Mouse (Mus musculus) naive thymus-derived CD4-positive, alpha-beta T cell, adult 2 months (primary cell): ENCODE data around the gene Baiap3.
A peak's percentile ranks its signal among the peaks of the same experiment; 100 is the strongest.

ENCODE experiments used
- DNase-seq: peaks from one replicate; pipeline ENCODE4 v3.0.0-alpha.2; 2011; ENCODE audit warnings: low read depth

The Baiap3 gene

DNA sequence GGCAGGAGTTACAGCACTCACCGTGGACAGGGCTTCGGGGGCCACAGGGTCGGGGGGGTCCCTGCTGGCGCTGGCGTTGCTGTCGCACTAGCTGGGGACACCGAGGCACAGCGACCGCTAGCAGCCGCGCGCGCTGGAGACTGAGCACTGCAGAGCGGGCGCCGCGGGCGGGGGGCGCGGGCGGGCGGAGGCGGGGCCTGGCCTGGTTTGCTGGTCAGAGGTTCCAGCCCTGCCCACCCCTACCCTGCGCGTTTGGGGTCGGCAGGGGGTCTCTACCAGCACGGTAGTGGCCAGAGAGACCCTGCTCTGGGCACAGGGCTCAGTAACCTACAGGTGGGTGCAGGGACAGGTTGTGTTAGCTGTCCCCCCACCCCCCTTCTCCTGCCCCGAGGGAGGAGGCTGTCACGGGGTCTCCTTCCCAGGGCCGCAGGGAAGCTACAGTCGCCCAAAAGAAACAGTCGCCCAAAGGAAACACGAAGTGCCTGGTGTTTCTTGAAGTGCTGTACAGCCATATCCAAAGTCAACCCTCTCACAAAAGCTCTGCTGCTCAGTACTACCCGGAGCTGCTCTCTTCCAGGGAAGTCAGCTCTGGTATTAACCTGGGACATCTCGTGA lies at the start of gene Baiap3:
TSS of gene Baiap3 (minus strand) at position 225 of the 615 bp plus-strand sequence.
- peak; percentile 42 for DNase-seq

DNA sequence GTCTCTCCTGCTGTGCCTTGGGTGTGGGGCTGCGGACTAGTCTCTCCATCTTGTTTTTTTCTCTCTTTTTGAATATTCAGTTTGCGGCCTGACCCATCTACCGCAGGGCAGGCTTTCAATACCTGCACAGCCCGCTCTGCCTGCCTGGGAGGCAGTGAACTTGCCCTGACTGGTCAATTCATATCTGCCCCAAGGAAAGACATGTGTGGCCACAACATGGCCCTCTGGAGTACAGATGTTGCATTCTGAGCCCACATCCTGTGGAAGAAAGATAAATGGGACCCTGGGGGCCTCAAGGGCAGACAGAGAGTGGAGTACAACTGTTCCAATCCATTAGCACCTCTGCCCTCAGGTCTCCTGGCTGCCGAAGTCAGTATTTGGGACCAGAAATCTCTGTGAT lies 41.9 kb upstream of the Baiap3 start, which contains the start of gene Prss34:
TSS of gene Prss34 (plus strand) at position 301 of the 400 bp plus-strand sequence.
- DNase-seq, result no peak

GRCm38 (mm10) chr17:25294111-25294510 lies 37.9 kb upstream of the Baiap3 start:
- no peak for DNase-seq

DNA sequence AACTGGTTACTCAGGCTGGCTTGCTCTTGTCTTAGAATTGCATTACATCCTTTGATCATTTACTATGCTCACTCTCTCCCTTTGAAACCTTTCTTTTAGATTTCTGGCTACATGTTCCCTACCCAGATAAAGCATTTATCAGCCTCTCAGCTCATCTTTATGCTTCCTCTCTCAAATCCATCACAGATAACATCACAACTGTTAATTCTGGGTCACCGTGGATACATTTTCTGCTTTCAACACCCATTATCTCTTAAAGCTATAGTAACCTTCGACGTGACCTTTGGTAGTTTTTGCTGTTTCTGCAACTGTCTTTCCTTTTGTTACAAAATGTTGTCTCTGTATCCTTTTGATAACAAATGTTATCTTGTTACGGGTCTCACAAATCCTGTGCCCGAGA lies 37.3 kb upstream of the Baiap3 start:
- DNase-seq, result no peak

- DNase-seq, result no peak
Observed at GRCm38 (mm10) chr17:25290411-25290810, 34.2 kb upstream of the Baiap3 start.

DNA sequence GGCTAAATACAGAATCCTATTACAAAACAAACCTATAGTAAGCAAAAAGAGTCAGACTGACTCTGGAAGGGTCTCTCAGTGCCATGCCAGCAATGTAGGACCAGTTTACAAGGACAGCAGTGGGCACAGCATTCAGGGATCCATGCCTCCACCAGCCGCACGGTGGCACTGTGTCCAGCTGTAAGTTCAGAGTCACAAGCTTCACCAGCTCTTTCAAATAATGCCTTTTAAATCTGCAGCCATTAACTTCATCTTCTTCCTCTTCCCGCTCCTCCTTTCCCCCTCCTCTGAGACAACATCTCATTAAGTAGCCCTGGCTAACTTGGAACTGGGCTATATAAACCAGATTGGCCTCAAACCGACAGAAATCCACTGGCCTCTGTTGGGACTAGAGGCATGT lies 32.7 kb upstream of the Baiap3 start:
- DNase-seq, result peak; percentile 57

GRCm38 (mm10) chr17:25285033-25285432 lies 28.9 kb upstream of the Baiap3 start:
- DNase-seq, result peak; percentile 89

DNA sequence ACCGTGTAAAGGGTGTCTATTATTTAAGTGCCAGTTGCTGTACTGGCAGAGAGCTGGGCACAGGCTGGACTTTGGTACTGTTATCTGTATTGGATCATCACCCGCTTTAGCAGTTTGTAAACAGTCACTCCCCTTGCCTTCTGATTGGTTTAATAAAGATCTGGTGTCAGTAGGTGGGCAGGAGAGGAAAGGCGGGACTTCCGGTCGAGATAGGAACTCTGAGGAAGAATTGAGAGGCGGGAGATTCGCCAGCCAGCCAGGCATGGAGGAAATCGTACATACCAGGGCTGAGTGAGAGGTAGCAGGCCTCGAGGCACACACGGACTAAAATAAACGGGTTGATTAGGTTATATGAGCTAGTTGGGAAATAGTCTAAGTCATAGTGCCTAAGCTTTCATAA lies 26.0 kb upstream of the Baiap3 start:
- DNase-seq, result peak; percentile 42

DNA sequence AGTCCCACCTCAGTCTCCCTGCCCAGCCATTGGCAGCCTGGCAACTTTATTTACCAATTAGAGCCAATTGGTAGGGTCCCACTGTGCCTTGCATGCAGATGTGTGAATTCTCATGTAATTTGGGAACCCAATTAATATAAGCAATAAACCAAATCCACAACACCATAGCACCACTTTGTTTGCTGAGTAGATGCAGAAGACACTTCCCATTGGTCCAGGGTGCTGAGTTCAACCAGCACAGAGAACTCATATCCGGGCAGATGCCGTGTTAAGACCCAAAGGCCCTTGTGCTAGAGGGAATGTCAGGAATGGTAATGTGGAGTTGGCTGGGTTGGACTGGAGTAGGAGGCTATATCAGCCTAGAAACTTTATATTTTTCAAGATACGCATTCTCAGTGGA lies 19.7 kb upstream of the Baiap3 start:
- DNase-seq, result no peak

DNA sequence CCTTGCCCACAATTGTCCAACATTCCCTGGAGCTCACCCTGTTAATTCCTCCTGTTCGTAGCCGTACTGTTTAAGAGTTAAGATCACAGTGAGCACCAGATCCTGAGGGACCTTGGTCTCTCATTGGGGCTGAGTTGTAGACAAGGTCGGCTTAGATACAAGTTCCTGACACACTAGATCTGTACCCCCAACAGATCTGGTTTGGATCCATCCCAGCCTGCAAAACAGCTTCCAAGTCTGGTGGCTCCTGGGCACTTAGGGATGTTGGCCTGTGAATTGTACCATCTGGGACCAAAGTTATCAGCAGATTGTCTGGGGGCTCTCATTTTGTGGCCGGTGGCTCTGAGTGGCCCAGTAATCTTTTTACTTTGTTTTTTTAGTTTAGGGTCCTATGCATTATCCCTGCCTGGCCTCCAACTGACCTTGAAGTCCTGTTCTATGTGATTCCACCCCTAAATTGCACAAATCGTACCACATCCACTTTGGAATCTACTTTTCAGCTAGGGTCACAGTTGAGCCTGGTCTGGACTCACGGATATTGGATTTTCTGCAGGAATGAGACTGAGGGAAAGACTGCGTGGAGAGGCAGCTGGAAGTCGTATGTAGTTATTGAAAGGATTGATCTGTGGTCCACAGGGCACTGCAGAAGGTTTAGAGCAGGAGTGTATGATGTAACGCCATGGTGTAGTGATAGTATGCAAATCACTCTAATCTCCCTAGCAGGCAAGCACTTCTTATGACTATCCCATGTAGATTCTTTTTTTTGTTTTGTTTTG lies 18.6 kb upstream of the Baiap3 start, which contains the start of gene Ube2i:
TSS of gene Ube2i (minus strand) at position 52 of the 776 bp plus-strand sequence.
- no peak for DNase-seq

GRCm38 (mm10) chr17:25273706-25274501 lies 17.7 kb upstream of the Baiap3 start:
- DNase-seq, result peak; percentile 100

- DNase-seq, result no peak
Observed at GRCm38 (mm10) chr17:25272951-25273705, 17.0 kb upstream of the Baiap3 start.

DNA sequence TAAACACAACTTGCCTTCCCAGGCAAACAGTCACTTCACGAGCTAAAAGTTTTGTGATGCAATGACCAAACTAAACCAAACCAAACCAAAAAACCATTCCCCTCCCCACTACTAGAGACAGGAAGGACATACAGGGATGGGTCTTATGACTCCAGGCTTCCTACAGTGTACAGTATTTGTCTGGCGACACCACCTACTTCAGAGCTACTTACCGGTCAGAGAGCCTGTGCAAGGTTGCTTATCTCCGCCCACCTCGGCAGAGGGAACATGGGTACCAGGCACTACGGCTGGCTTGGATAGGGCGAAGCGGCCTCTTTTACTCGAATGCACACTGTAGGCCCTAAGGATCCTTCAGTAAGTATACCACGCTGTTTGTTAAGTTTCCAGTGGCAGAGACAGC lies 16.2 kb upstream of the Baiap3 start:
- DNase-seq, result no peak

- no peak for DNase-seq
Observed at GRCm38 (mm10) chr17:25270795-25271335, 14.7 kb upstream of the Baiap3 start.

- no peak for DNase-seq
Observed at GRCm38 (mm10) chr17:25264453-25264852, 8.3 kb upstream of the Baiap3 start.

GRCm38 (mm10) chr17:25257804-25258261 lies 1.7 kb upstream of the Baiap3 start:
- peak; percentile 75 for DNase-seq

- DNase-seq, result peak; percentile 61
Observed at GRCm38 (mm10) chr17:25255110-25255509, 1.1 kb downstream of the Baiap3 start.

- DNase-seq, result no peak
Observed at GRCm38 (mm10) chr17:25253760-25254159, 2.4 kb downstream of the Baiap3 start.

- DNase-seq, result no peak
Observed at GRCm38 (mm10) chr17:25252643-25253042, 3.5 kb downstream of the Baiap3 start.

- DNase-seq, result no peak
Observed at GRCm38 (mm10) chr17:25250181-25250835, 5.9 kb downstream of the Baiap3 start.
